Mouse (Mus musculus): ENCODE results near the gene LTO1. TPM values are rescaled to one million over a fixed set of nuclear protein-coding genes. Genes with fewer than 3 reads are reported as not detected.

The LTO1 gene
- polyA plus RNA-seq, 1 experiment: 13.5 TPM

DNA sequence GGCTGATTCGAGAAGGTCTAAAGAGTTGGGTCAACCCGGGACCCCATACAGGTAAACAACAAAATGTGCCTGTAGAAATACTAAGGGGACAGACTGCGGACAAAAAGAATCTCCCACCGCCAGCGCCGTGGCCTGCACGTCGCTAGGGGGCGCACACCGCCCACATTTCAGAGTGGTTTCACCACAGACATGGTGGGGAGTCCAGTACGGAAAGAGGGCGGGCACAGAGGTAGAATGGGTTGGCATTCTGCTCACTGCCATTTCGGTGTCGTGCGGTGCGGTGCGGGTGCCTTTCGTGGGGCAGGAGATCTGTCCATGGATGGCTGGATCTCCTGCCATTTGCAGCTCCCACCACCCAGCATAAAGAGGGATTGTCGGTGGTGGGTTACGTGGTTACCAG is 22.6 kb downstream of the LTO1 start:
- Histone ChIP-seq H3K27me3 (ENCODE audit: control insufficient read depth, insufficient read depth, insufficient read length) (no peaks in the 10 kb centered on the region), H3K79me3 (ENCODE audit: low read depth) (peaks cover 48% of the 10 kb centered on the region), H3K36me3 (ENCODE audit: control insufficient read depth, insufficient read depth) (peaks cover 49% of the 10 kb centered on the region), H3K4me3 (ENCODE audit: insufficient read depth, poor library complexity, severe bottlenecking) (peak overlapping the region; percentile 89), H3ac (ENCODE audit: control insufficient read depth, insufficient read length, low read depth) (peak overlapping the region; percentile 78), H3K79me2 (ENCODE audit: control insufficient read depth, insufficient read depth) (peaks cover 63% of the 10 kb centered on the region)
- TF ChIP-seq CTCF (IDR thresholded peaks at IDR 0.05; ENCODE audit: control insufficient read depth, insufficient read depth, insufficient read length) (peak; percentile 94), USF1 (IDR thresholded peaks at IDR 0.05; ENCODE audit: low read depth) (no peak)

DNA sequence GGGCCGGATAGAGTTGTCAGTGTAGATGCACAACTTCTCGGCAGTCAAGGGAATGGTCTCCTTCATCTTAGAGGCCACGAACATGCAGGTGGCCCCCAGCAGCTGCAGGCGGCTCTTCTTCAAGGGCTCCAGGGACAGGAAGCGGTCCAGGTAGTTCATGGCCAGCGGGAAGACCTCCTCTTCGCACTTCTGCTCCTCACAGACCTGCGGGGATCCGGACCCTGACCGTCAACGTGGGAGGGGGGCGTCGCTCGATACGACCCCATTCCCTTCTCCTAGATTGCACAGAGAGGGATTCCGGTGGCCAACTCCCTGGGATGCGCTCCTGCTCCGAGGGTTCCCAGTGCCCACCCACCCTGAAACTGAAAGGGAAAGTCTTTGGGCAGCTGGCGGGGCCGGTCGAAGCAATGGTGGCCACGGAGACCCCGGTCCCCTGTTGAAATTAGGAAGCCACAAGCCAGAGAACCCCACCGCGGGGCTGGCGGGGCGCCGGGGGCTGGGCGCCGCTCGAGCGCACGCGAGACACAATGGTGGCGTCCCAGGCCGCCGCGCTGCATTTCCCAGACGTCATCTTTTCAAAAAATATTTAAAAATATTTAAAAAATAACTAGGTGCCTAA is 23.1 kb downstream of the LTO1 start:
- peak overlapping the region; percentile 89 for H3K4me3 ChIP-seq (ENCODE audit: insufficient read depth, poor library complexity, severe bottlenecking)
- peaks cover 43% of the 10 kb centered on the region for H3K36me3 ChIP-seq (ENCODE audit: control insufficient read depth, insufficient read depth)
- peak overlapping the region; percentile 78 for H3ac ChIP-seq (ENCODE audit: control insufficient read depth, insufficient read length, low read depth)
- H3K79me3 ChIP-seq (ENCODE audit: low read depth): peaks cover 48% of the 10 kb centered on the region
- H3K79me2 ChIP-seq (ENCODE audit: control insufficient read depth, insufficient read depth): peaks cover 63% of the 10 kb centered on the region
- no peaks in the 10 kb centered on the region for H3K27me3 ChIP-seq (ENCODE audit: control insufficient read depth, insufficient read depth, insufficient read length)
- no peak for TF ChIP-seq MAX (IDR thresholded peaks at IDR 0.05)
- TF ChIP-seq FOSL1 (IDR thresholded peaks at IDR 0.05; ENCODE audit: insufficient read depth, low read length, poor library complexity, severe bottlenecking): no peak
- no peak for TF ChIP-seq MYOD1 (IDR thresholded peaks at IDR 0.05; ENCODE audit: control insufficient read depth, insufficient read length, low read depth)
- no peak for TF ChIP-seq MYOG (IDR thresholded peaks at IDR 0.05; ENCODE audit: control insufficient read depth, extremely low read depth, insufficient read length)
- no peak for TF ChIP-seq CTCF (IDR thresholded peaks at IDR 0.05; ENCODE audit: control insufficient read depth, insufficient read depth, insufficient read length)
- TF ChIP-seq CEBPB (IDR thresholded peaks at IDR 0.05; ENCODE audit: low read depth): no peak
- no peak for TF ChIP-seq USF1 (IDR thresholded peaks at IDR 0.05; ENCODE audit: low read depth)

DNA sequence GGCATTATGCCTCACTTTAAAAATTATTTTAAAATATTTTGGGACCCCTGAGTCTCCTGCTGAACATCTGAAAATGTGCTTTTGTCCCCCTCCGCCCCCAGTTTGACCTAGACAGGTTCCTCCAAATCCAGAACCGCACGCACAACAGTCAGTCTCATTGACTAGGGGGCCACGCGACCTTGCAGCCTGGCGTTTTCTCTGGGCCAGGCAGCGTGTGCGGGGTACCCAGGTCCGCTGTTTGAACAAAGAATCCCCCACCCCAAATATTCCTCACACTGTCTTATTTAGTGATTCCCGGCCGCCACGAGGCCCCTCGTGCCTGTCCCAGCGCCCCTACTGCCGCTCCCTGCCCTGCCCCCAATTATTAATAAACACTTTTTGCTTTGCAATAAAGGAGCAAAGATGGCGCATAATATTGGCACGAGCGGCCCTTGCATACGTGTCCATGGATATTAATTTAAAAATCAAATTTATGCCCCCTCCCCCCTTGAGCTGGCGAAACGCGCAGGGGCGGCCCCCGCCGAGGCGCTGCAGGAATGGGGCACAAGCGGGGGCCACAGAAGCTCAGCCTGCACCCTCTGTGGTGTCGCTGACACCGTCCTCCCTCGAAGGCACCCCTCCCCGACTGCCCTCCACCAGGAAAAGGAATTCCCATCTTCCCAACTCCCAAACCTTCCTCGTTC is 23.9 kb downstream of the LTO1 start:
- peaks cover 46% of the 10 kb centered on the region for H3K79me3 ChIP-seq (ENCODE audit: low read depth)
- H3K4me3 ChIP-seq (ENCODE audit: insufficient read depth, poor library complexity, severe bottlenecking): peak overlapping the region; percentile 89
- H3ac ChIP-seq (ENCODE audit: control insufficient read depth, insufficient read length, low read depth): peak overlapping the region; percentile 75
- TF ChIP-seq MYOD1 (IDR thresholded peaks at IDR 0.05; ENCODE audit: control insufficient read depth, insufficient read length, low read depth): no peak
- TF ChIP-seq MYOG (IDR thresholded peaks at IDR 0.05; ENCODE audit: control insufficient read depth, extremely low read depth, insufficient read length): no peak
- TF ChIP-seq CTCF (IDR thresholded peaks at IDR 0.05; ENCODE audit: control insufficient read depth, insufficient read depth, insufficient read length): no peak
- TF ChIP-seq MAX (IDR thresholded peaks at IDR 0.05): no peak
- no peak for TF ChIP-seq CEBPB (IDR thresholded peaks at IDR 0.05; ENCODE audit: low read depth)
- TF ChIP-seq FOSL1 (IDR thresholded peaks at IDR 0.05; ENCODE audit: insufficient read depth, low read length, poor library complexity, severe bottlenecking): no peak
- no peak for TF ChIP-seq USF1 (IDR thresholded peaks at IDR 0.05; ENCODE audit: low read depth)
- H3K36me3 ChIP-seq (ENCODE audit: control insufficient read depth, insufficient read depth): peaks cover 35% of the 10 kb centered on the region
- peaks cover 58% of the 10 kb centered on the region for H3K79me2 ChIP-seq (ENCODE audit: control insufficient read depth, insufficient read depth)
- H3K27me3 ChIP-seq (ENCODE audit: control insufficient read depth, insufficient read depth, insufficient read length): no peaks in the 10 kb centered on the region

DNA sequence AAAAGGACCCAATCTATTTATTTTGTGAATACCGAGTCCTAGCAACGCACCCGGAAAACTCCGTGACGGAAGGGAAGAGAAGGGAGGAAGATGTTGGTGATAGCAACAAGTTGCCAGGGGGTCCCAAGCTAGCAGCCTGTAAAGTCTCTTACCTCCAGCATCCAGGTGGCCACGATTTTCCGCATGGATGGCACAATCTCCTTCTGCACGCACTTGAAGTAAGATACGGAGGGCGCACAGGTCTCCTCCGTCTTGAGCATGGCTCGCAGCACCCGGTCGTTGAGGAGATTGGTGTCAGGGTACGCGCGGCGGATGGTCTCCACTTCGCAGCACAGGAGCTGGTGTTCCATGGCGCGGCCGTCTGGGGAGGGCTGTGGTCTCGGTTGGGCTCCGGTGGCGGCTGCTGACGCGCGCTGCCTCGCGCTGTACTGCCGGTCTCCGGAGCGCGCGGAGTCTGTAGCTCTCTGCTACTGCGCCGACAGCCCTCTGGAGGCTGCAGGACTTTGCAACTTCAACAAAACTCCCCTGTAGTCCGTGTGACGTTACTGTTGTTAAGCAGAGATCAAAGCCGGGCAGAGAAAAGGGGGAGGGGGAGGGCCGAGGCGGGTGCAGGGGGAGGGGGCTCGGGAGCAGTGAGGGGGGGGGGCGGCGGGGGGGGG is 24.6 kb downstream of the LTO1 start, which contains the start of gene Ccnd1:
Gene Ccnd1 (minus strand): TSS at position 582 of the 659 bp plus-strand sequence.
- Histone ChIP-seq H3K79me2 (ENCODE audit: control insufficient read depth, insufficient read depth) (peaks cover 52% of the 10 kb centered on the region), H3ac (ENCODE audit: control insufficient read depth, insufficient read length, low read depth) (peak within 1 kb of the TSS; percentile 75), H3K4me3 (ENCODE audit: insufficient read depth, poor library complexity, severe bottlenecking) (peak within 1 kb of the TSS; percentile 89), H3K36me3 (ENCODE audit: control insufficient read depth, insufficient read depth) (peaks cover 29% of the 10 kb centered on the region), H3K27me3 (ENCODE audit: control insufficient read depth, insufficient read depth, insufficient read length) (no peaks in the 10 kb centered on the region), H3K79me3 (ENCODE audit: low read depth) (peaks cover 42% of the 10 kb centered on the region)
- no peak for TF ChIP-seq CEBPB (IDR thresholded peaks at IDR 0.05; ENCODE audit: low read depth)
- no peak for TF ChIP-seq MYOD1 (IDR thresholded peaks at IDR 0.05; ENCODE audit: control insufficient read depth, insufficient read length, low read depth)
- TF ChIP-seq CTCF (IDR thresholded peaks at IDR 0.05; ENCODE audit: control insufficient read depth, insufficient read depth, insufficient read length): no peak
- no peak for TF ChIP-seq MAX (IDR thresholded peaks at IDR 0.05)
- TF ChIP-seq FOSL1 (IDR thresholded peaks at IDR 0.05; ENCODE audit: insufficient read depth, low read length, poor library complexity, severe bottlenecking): no peak
- no peak for TF ChIP-seq MYOG (IDR thresholded peaks at IDR 0.05; ENCODE audit: control insufficient read depth, extremely low read depth, insufficient read length)
- no peak for TF ChIP-seq USF1 (IDR thresholded peaks at IDR 0.05; ENCODE audit: low read depth)

DNA sequence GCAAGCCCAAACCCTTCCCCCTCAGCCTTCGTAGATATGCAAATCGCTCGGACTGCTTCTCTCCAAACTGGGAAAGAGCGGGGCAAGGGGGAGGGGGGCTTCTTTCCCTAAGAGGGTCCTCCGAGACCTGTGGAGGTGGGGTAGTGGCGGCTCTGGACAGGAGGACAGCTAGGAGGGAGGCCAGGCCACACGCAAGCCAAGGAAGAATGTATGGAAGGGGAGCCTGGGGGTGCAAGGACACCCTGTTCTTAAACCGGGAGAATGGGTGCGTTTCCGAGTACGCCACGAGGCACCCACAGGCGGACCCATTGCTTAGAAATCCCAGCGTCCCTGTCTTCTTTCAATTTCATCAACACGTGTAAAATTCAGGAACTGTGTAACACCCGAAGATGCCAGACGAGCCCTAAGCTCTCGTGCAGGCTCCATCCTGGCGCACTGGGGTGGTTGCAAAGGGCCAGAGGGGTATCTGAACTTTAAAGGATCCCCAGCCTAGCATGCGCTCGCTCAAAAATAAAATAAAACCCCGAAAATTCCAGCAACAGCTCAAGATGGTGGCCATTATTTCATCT is 25.2 kb downstream of the LTO1 start:
- Histone ChIP-seq H3ac (ENCODE audit: control insufficient read depth, insufficient read length, low read depth) (peak overlapping the region; percentile 28), H3K4me3 (ENCODE audit: insufficient read depth, poor library complexity, severe bottlenecking) (peak overlapping the region; percentile 89), H3K79me3 (ENCODE audit: low read depth) (peaks cover 39% of the 10 kb centered on the region), H3K27me3 (ENCODE audit: control insufficient read depth, insufficient read depth, insufficient read length) (no peaks in the 10 kb centered on the region), H3K79me2 (ENCODE audit: control insufficient read depth, insufficient read depth) (peaks cover 45% of the 10 kb centered on the region), H3K36me3 (ENCODE audit: control insufficient read depth, insufficient read depth) (peaks cover 23% of the 10 kb centered on the region)
- TF ChIP-seq MAX (IDR thresholded peaks at IDR 0.05) (peak; percentile 79), MYOD1 (IDR thresholded peaks at IDR 0.05; ENCODE audit: control insufficient read depth, insufficient read length, low read depth) (no peak)
